Mouse (Mus musculus) heart, postnatal 0 days (tissue): ENCODE measurements around the gene Tob1. TPM values are rescaled to one million over a fixed set of nuclear protein-coding genes. Genes with fewer than 3 reads are reported as not detected.

Experiments
- ATAC-seq: fragments of 200-750 bp; cut with Nextera tagmentation; 2 replicates; pipeline ENCODE4 v1.8.0; 2017; ENCODE audit warnings: low read depth, moderate number of reproducible peaks, moderate library complexity; ENCODE audit not compliant: insufficient read depth
- DNase-seq: peaks from one replicate; pipeline ENCODE4 v3.0.0-alpha.2; 2016; ENCODE audit warnings: low spot score
- H3K27ac ChIP-seq: fragments of 300-500 bp; sonication (generic); 2 replicates; pipeline ENCODE4 v1.5.1; 2014; ENCODE audit warnings: low read depth, mild to moderate bottlenecking
- H3K27me3 ChIP-seq: fragments of 300-500 bp; sonication (generic); 2 replicates; pipeline ENCODE4 v1.6.1; 2014; ENCODE audit warnings: low read length, mixed read lengths; ENCODE audit not compliant: control insufficient read depth, insufficient read depth
- H3K36me3 ChIP-seq: fragments of 300-500 bp; sonication (generic); replicated peaks from 2 replicates; pipeline ENCODE4 v1.6.1; 2014; ENCODE audit warnings: low read length, mixed read lengths; ENCODE audit not compliant: control insufficient read depth, insufficient read depth
- H3K4me1 ChIP-seq: fragments of 300-500 bp; sonication (generic); 2 replicates; pipeline ENCODE4 v1.6.1; 2014; ENCODE audit warnings: antibody characterized with exemption; ENCODE audit not compliant: control insufficient read depth, insufficient read depth
- H3K4me2 ChIP-seq: fragments of 300-500 bp; sonication (generic); 2 replicates; pipeline ENCODE4 v1.6.1; 2014; ENCODE audit warnings: low read depth, mild to moderate bottlenecking, low read length, moderate library complexity
- H3K4me3 ChIP-seq: fragments of 300-500 bp; sonication (generic); 2 replicates; pipeline ENCODE4 v1.5.1; 2014; ENCODE audit warnings: low read depth, low read length
- H3K9ac ChIP-seq: fragments of 300-500 bp; sonication (generic); replicated peaks from 2 replicates; pipeline ENCODE4 v1.6.1; 2014; ENCODE audit warnings: low read depth, low read length, mixed read lengths
- H3K9me3 ChIP-seq: fragments of 300-500 bp; sonication (generic); replicated peaks from 2 replicates; pipeline ENCODE4 v1.6.1; 2016; ENCODE audit warnings: low read length; ENCODE audit not compliant: control insufficient read depth
- CTCF ChIP-seq: IDR thresholded peaks from 2 replicates; pipeline ENCODE4 v1.5.1; 2016; ENCODE audit warnings: antibody characterized with exemption, control low read depth, low read depth
- EP300 ChIP-seq: IDR thresholded peaks from 2 replicates; pipeline ENCODE4 v1.6.1; 2016; ENCODE audit warnings: antibody characterized with exemption, low read depth
- WGBS: fragments of 180-500 bp; shearing (Covaris S2); extraction: QIAGEN DNeasy Blood & Tissue Kit; methylation state at CpG from one replicate; pipeline ENCODE4 v1.1.7; 2014; 5-methylcytosine and 5-hydroxymethylcytosine counted together
- polyA plus RNA-seq: library from polyadenylated mRNA; unstranded; fragments of >200 nt; fragmentation: Nextera tagmentation; extraction: Ambion mirVana; gene quantifications from 2 replicates; pipeline ENCODE4 v1.2.1, GENCODE M21; 2015
- total RNA-seq: library from RNA; depleted of rRNA; stranded (reverse); fragments of >200 nt; gene quantifications from 2 replicates; pipeline ENCODE4 v1.2.3, GENCODE M21; 2014; ENCODE audit warnings: low replicate concordance; rRNA removed

The Tob1 gene
- total RNA-seq, result 20.3 and 42.6 TPM in 2 replicates
- 69.3 and 72.5 TPM in 2 replicates for polyA plus RNA-seq

DNA sequence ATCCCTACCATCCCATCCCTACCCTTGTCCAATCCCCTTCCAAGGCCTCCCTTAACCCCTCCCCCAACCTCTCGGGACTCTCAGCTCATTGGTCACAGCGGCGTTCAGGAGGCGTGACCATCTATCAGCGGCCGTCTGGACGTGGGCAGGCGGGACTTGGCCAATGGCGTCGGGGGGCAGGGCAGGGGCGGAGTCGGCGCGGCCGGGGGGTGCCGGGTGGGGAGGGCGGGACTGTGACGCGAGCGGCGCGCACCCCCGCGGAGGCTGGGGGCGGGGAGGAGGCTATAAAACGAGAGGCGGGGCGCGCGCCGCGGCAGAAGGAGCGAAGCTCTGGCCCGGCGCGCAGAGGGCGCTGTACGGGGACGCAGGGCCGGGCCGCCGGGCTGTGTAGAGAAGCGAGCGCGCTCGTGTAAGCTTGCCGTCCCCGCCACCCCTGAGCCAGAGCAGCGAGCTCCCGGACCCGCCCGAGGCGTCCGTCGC, at the start of gene Tob1:
Tob1 (plus strand) TSS at position 331 of the 480 bp plus-strand sequence.
- Histone ChIP-seq H3K27ac (peak within 1 kb of the TSS; percentile 99), H3K9ac (peak within 1 kb of the TSS; percentile 100), H3K4me1 (no peaks in the 10 kb centered on the region), H3K27me3 (no peaks in the 10 kb centered on the region), H3K4me2 (peak within 1 kb of the TSS; percentile 100), H3K9me3 (no peaks in the 10 kb centered on the region), H3K4me3 (peak within 1 kb of the TSS; percentile 99), H3K36me3 (peaks cover 16% of the 10 kb centered on the region)
- 0% methylated on average over 34 of the region's 55 CpGs for WGBS
- DNase-seq (peak; percentile 100), ATAC-seq (peak; percentile 92)
- TF ChIP-seq CTCF (0 out of 2 replicates have a peak, but pooled peaks have one; percentile 13), EP300 (peak; percentile 80)

DNA sequence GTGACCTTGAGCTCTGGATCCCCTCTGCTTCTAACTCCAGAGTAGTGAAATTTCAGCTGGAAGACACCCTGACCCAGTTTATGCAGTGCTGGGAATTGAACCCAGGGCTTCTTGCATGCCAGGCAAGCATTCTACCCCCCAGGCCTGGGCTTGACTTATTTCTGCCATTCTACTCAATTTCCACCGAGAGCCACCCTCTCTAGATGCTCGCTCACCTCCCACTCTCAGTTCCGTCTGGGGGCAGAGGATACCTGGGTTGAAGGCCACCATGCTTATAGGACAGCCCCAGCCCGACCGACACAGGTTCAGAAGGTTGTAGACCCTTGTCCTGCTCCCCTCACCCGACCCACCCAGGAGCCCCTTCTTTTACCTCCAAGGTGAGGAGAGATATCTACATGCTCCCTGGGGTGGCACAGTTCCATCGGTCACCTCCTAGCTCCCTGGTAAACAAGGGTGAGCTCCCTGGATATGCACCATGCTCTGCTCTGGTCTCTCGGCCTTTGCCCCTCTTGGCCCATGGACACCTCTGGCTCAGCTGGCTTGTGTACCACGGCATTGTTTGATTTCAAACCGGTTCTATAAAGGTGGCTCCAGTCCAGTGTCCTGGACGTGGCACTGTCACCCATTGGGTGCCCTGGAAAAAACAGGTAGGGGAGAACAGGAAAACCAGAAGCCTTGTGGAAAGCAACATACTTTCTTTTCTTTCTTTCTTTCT, 49.2 kb upstream of the Tob1 start:
- no peaks in the 10 kb centered on the region for H3K36me3 ChIP-seq
- no peak overlapping the region for H3K4me3 ChIP-seq
- 87% methylated on average over 11 of the region's 11 CpGs for WGBS
- H3K4me2 ChIP-seq, result no peak overlapping the region
- no peaks in the 10 kb centered on the region for H3K27me3 ChIP-seq
- DNase-seq, result no peak
- H3K9me3 ChIP-seq, result no peaks in the 10 kb centered on the region
- H3K27ac ChIP-seq, result peak overlapping the region; percentile 16; the same call in 1 of the 2 replicates
- H3K4me1 ChIP-seq, result peaks cover 20% of the 10 kb centered on the region
- ATAC-seq, result no peak
- TF ChIP-seq EP300, result no peak
- TF ChIP-seq CTCF, result no peak
- no peak overlapping the region for H3K9ac ChIP-seq

DNA sequence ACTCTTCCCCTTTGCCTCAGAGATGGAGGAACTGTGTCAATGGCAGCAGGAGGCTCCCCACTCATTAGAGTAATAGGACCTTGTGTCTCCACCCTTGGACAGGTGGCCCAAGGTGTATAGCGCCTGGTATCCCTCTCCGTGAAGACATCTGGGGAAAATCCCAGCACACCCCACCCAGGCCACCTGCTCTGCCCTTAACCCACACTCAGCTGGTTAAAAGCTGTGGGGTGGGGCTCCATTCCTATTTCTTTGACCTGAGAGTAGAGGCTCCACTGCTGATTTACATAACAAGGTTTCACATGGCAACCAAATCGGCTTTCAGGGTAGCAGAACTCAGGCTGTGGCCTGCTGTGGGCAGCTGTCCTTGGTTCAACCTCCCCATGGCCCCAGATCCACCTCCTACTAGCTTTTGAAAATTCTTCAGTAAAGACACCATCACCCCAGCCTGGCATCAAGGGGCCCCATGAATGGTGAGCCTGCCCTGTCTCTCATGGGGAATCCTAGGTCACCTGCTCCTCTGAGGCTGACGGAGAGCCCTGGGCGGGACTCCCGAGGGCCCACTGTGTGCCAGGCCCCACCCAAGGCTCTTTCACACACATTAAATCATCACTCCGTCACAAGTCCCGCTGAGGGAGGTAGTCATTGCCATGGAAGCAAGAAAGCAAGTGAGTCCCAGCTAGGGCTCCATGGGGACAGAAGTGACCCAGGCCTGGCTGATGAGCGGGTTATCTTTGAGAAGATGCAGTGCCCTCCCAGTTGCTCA, 48.1 kb upstream of the Tob1 start:
- no peaks in the 10 kb centered on the region for H3K36me3 ChIP-seq
- no peak overlapping the region for H3K9ac ChIP-seq
- DNase-seq, result no peak
- no peak overlapping the region for H3K4me2 ChIP-seq
- H3K27me3 ChIP-seq, result no peaks in the 10 kb centered on the region
- no peak overlapping the region for H3K4me3 ChIP-seq
- TF ChIP-seq CTCF (no peak), EP300 (no peak)
- ATAC-seq, result no peak
- no peaks in the 10 kb centered on the region for H3K9me3 ChIP-seq
- no peak overlapping the region for H3K27ac ChIP-seq
- WGBS, result 84% methylated on average over 9 of the region's 9 CpGs
- peaks cover 20% of the 10 kb centered on the region for H3K4me1 ChIP-seq

DNA sequence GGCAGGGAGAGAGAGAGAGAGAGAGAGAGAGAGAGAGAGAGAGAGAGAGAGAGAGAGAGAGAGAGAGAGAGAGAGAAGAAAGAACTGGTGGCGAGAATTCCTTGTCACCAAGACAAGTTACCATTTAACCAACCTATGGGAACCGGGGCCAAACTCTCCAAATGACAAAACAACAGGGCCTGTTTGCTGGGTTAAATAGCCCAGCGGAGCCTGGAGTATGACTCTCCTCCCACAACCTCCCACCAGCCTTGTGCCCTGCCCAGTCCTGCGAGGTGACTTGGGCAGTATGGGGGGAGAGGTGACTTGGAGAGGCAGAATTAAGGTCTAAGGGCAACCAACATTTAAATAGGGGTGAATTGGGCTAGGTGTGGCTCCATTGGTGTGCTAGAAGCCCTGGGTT, 45.5 kb upstream of the Tob1 start:
- DNase-seq, result no peak
- Histone ChIP-seq H3K9me3 (no peaks in the 10 kb centered on the region), H3K27ac (no peak overlapping the region), H3K27me3 (no peaks in the 10 kb centered on the region), H3K36me3 (no peaks in the 10 kb centered on the region), H3K4me3 (no peak overlapping the region), H3K9ac (no peak overlapping the region), H3K4me1 (peaks cover 7% of the 10 kb centered on the region), H3K4me2 (no peak overlapping the region)
- ATAC-seq, result no peak
- no peak for TF ChIP-seq EP300
- TF ChIP-seq CTCF, result no peak
- WGBS, result 77% methylated on average over 4 of the region's 4 CpGs

DNA sequence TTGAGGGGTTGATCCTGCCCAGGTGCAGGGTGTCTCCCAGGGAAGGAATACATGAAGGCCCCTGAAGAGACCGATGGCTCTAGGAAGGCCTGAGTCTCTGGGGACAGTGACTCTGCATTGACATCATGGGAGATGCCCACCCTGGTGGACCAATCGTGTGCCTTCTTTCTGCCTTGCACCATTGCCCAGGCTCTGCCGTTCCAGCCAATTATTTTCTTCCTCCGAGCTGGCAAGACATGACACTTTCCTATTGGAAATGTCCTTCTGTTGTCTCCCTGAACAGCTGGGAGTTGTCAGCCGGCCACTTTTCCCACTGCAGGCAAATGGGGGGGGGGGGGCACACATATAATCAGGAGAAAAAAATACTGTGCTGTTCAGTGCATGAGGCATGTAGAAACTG, 43.0 kb upstream of the Tob1 start:
- 0 out of 2 replicates have a peak, but pooled peaks have one; percentile 4 for ATAC-seq
- 68% methylated on average over 5 of the region's 5 CpGs for WGBS
- H3K27me3 ChIP-seq, result no peaks in the 10 kb centered on the region
- no peak overlapping the region for H3K4me2 ChIP-seq
- DNase-seq, result no peak
- no peaks in the 10 kb centered on the region for H3K4me1 ChIP-seq
- TF ChIP-seq CTCF, result no peak
- no peak for TF ChIP-seq EP300
- H3K9me3 ChIP-seq, result no peaks in the 10 kb centered on the region
- H3K9ac ChIP-seq, result no peak overlapping the region
- H3K4me3 ChIP-seq, result no peak overlapping the region
- H3K36me3 ChIP-seq, result no peaks in the 10 kb centered on the region
- no peak overlapping the region for H3K27ac ChIP-seq
